ENCODE assay signal across 33 mouse cellular contexts in genomic region chr17:80925554-80925953, GRCm38 (mm10). TPM values are rescaled to one million over a fixed set of nuclear protein-coding genes. Genes with fewer than 3 reads are reported as not detected.
"Had no signal": no experiment of that assay in that cellular context is flagged by ENCODE, and none has a peak within 500 bp of the region (broad histone marks: within the 10 kb centered on the region; RNA-seq: fewer than 3 reads in every experiment).

No protein-coding gene starts in this region.

- H3K4me2 ChIP-seq: limb, embryonic 12.5 days; limb, embryonic 13.5 days; limb, embryonic 15.5 days; liver, embryonic 11.5 days; liver, embryonic 12.5 days; liver, embryonic 13.5 days; liver, embryonic 15.5 days; lung, embryonic 14.5 days; lung, embryonic 15.5 days; midbrain, embryonic 11.5 days; midbrain, embryonic 12.5 days; midbrain, embryonic 13.5 days; midbrain, embryonic 15.5 days; neural tube, embryonic 12.5 days; neural tube, embryonic 13.5 days had no signal

- ATAC-seq: liver, embryonic 12.5 days; liver, postnatal 0 days; midbrain, embryonic 13.5 days; midbrain, embryonic 15.5 days; midbrain, embryonic 16.5 days had no signal

- H3K27me3 ChIP-seq: limb, embryonic 12.5 days; limb, embryonic 13.5 days; limb, embryonic 15.5 days; liver, embryonic 12.5 days; liver, embryonic 13.5 days; liver, embryonic 15.5 days; lung, embryonic 15.5 days; megakaryocyte, embryonic 14.5 days; midbrain, embryonic 12.5 days; midbrain, embryonic 13.5 days; midbrain, embryonic 15.5 days; neural tube, embryonic 12.5 days; neural tube, embryonic 13.5 days had no signal

- DNase-seq: left cerebral cortex, postnatal 4 days; liver; liver, embryonic 13.5 days; liver, postnatal 0 days; lung, adult 18-20 months; lung, adult 2 months; lung, embryonic 14.5 days; lung, postnatal 10 days; lung, postnatal 36 days; lung, postnatal 4 days; midbrain, embryonic 14.5 days had no signal

- H3K9ac ChIP-seq: limb, embryonic 12.5 days; limb, embryonic 13.5 days; limb, embryonic 15.5 days; liver, embryonic 12.5 days; liver, embryonic 13.5 days; liver, embryonic 14.5 days; liver, embryonic 15.5 days; liver, postnatal 0 days; lung, embryonic 14.5 days; lung, embryonic 15.5 days; midbrain, embryonic 12.5 days; midbrain, embryonic 13.5 days; midbrain, embryonic 15.5 days; neural tube, embryonic 12.5 days; neural tube, embryonic 13.5 days had no signal

- H3K4me1 ChIP-seq: limb, embryonic 12.5 days; limb, embryonic 13.5 days; liver, embryonic 12.5 days; liver, embryonic 13.5 days; liver, embryonic 15.5 days; lung, embryonic 15.5 days; midbrain, embryonic 12.5 days; midbrain, embryonic 13.5 days; midbrain, embryonic 15.5 days; neural tube, embryonic 12.5 days had no signal

- H3K27ac ChIP-seq: left cerebral cortex, adult 2 months; limb, embryonic 10.5 days; limb, embryonic 12.5 days; limb, embryonic 13.5 days; limb, embryonic 15.5 days; liver, embryonic 12.5 days; liver, embryonic 13.5 days; liver, embryonic 14.5 days; liver, embryonic 15.5 days; lung, embryonic 15.5 days; macrophage; midbrain, embryonic 12.5 days; midbrain, embryonic 13.5 days; midbrain, embryonic 15.5 days; neural tube, embryonic 12.5 days; neural tube, embryonic 13.5 days had no signal

- H3K36me3 ChIP-seq: limb, embryonic 10.5 days; limb, embryonic 12.5 days; limb, embryonic 13.5 days; limb, embryonic 15.5 days; liver, embryonic 12.5 days; liver, embryonic 13.5 days; liver, embryonic 15.5 days; lung, embryonic 15.5 days; midbrain, embryonic 12.5 days; midbrain, embryonic 13.5 days; midbrain, embryonic 15.5 days; neural tube, embryonic 12.5 days; neural tube, embryonic 13.5 days had no signal

- H3K4me3 ChIP-seq: left cerebral cortex, adult 2 months; limb, embryonic 10.5 days; limb, embryonic 12.5 days; limb, embryonic 13.5 days; limb, embryonic 15.5 days; liver, embryonic 12.5 days; liver, embryonic 13.5 days; liver, embryonic 15.5 days; lung, embryonic 15.5 days; megakaryocyte, embryonic 14.5 days; midbrain, embryonic 12.5 days; midbrain, embryonic 13.5 days; midbrain, embryonic 15.5 days; myocyte; neural tube, embryonic 12.5 days; neural tube, embryonic 13.5 days had no signal

- H3K9me3 ChIP-seq: limb, embryonic 10.5 days; limb, embryonic 13.5 days; limb, embryonic 15.5 days; liver, embryonic 12.5 days; liver, embryonic 13.5 days; liver, embryonic 15.5 days; lung, embryonic 15.5 days; midbrain, embryonic 12.5 days; midbrain, embryonic 13.5 days; midbrain, embryonic 15.5 days; neural tube, embryonic 12.5 days; neural tube, embryonic 13.5 days had no signal

RNA-seq across cellular contexts. Expression of gene Tmem178, which starts 18.9 kb away (rescaled TPM):
- total RNA-seq: megakaryocyte-erythroid progenitor cell, adult 5-6 weeks; monocyte, adult 5-6 weeks had no signal
- polyA plus RNA-seq: myocyte had no signal
